Mouse (Mus musculus): Measurements from ENCODE around the gene Nrxn3. TPM values are rescaled to one million over a fixed set of nuclear protein-coding genes. Genes with fewer than 3 reads are reported as not detected.

The Nrxn3 gene
- polyA plus RNA-seq, 1 experiment: 0.08 TPM

- no peak for DNase-seq (ENCODE audit: low read depth)
Observed at GRCm38 (mm10) chr12:90281236-90281635, 1558.6 kb downstream of the Nrxn3 start.

- no peak for DNase-seq (ENCODE audit: low read depth)
Observed at GRCm38 (mm10) chr12:90283022-90283421, 1560.3 kb downstream of the Nrxn3 start.

- no peak for DNase-seq (ENCODE audit: low read depth)
Observed at GRCm38 (mm10) chr12:90302671-90303070, 1580.0 kb downstream of the Nrxn3 start.

GRCm38 (mm10) chr12:90331806-90332205 lies 1609.1 kb downstream of the Nrxn3 start:
- DNase-seq (ENCODE audit: low read depth): no peak

GRCm38 (mm10) chr12:90332459-90332858 lies 1609.8 kb downstream of the Nrxn3 start:
- no peak for DNase-seq (ENCODE audit: low read depth)

GRCm38 (mm10) chr12:90337496-90338228 lies 1615.0 kb downstream of the Nrxn3 start:
- no peak for DNase-seq (ENCODE audit: low read depth)

GRCm38 (mm10) chr12:90338229-90338557 lies 1615.5 kb downstream of the Nrxn3 start:
- no peak for DNase-seq (ENCODE audit: low read depth)
